Mouse (Mus musculus) hematopoietic stem cell, adult 5-6 weeks (primary cell): ENCODE data around the gene Olfr170. TPM values are rescaled to one million over a fixed set of nuclear protein-coding genes. Genes with fewer than 3 reads are reported as not detected.
"Not testable (repeated sequence)": the region's sequence is repeated elsewhere in the genome, so short reads cannot be mapped to it uniquely, and the experiment has no call there.

ENCODE experiments used
- ATAC-seq, 2 experiments: fragments of 125-278 bp in 1 of 2; replicated peaks in 1 of 2; 2 replicates each; pipeline ENCODE4 v1.8.0; 2016 to 2017; ENCODE audit warnings: inconsistent platforms in 2 of 2, mild to moderate bottlenecking in 2 of 2, moderate number of reproducible peaks in 2 of 2, low read depth in 1 of 2, moderate TSS enrichment in 1 of 2; ENCODE audit not compliant: low FRiP score in 2 of 2, poor library complexity in 2 of 2, severe bottlenecking in 2 of 2, insufficient read depth in 1 of 2, low TSS enrichment in 1 of 2
- total RNA-seq: library from RNA; stranded (forward); fragments of 172-1452, 232-1000 nt; gene quantifications from 2 replicates; pipeline ENCODE4 v1.2.3, GENCODE M21; 2017

Olfr170 gene
- not detected in 2 replicates for total RNA-seq

GRCm38 (mm10) chr16:19611782-19612181 is at the start of gene Olfr170:
TSS of gene Olfr170 (minus strand) at chr16:19611882.
- ATAC-seq: not testable (repeated sequence)

GRCm38 (mm10) chr16:19629816-19630215 is 18.1 kb upstream of the Olfr170 start, which contains the start of gene Olfr171:
TSS of gene Olfr171 (minus strand) at chr16:19629916.
- no peak for ATAC-seq

DNA sequence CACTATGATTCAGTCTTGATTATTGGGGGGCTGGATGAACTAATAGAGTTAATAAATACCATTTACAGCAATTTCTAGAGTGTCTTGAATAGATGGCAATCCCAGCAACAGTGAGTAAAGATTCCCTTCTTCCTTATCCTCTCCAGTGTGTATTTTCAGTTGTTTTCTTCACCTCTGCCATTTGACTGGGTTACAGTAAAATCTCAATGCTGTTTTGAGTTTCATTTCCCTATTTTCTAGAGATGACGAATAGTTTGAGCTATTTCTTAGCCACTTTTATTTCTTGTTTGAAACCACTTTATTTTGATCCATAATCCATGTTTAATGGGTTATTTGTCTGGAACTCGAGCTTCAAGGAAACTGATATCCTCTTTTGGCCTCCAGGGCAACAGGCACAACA is 8.5 kb downstream of the Olfr170 start:
- ATAC-seq: no peak

GRCm38 (mm10) chr16:19571709-19572108 is 40.0 kb downstream of the Olfr170 start, which contains the start of gene Olfr169:
TSS of gene Olfr169 (minus strand) at chr16:19571809.
- ATAC-seq: not testable (repeated sequence)

Other genes starting within 250 kb of the Olfr170 start
- not detected in 2 replicates for gene Olfr165, start 188.7 kb downstream of the Olfr170 start, total RNA-seq
- not detected in 2 replicates for gene Olfr166, start 128.2 kb downstream of the Olfr170 start, total RNA-seq
- not detected in 2 replicates for gene Olfr167, start 89.6 kb downstream of the Olfr170 start, total RNA-seq
- not detected in 2 replicates for gene Olfr168, start 76.3 kb downstream of the Olfr170 start, total RNA-seq
- gene Olfr169, start 40.1 kb downstream of the Olfr170 start, total RNA-seq: not detected in 2 replicates
- gene Olfr171, start 18.0 kb upstream of the Olfr170 start, total RNA-seq: not detected in 2 replicates
- gene Lamp3, start 94.5 kb upstream of the Olfr170 start, total RNA-seq: not detected in 2 replicates
- 45.0 and 49.1 TPM in 2 replicates for gene B3gnt5, start 148.3 kb upstream of the Olfr170 start, total RNA-seq